Mouse (Mus musculus): ENCODE data around the gene Hmgb1.

DNA sequence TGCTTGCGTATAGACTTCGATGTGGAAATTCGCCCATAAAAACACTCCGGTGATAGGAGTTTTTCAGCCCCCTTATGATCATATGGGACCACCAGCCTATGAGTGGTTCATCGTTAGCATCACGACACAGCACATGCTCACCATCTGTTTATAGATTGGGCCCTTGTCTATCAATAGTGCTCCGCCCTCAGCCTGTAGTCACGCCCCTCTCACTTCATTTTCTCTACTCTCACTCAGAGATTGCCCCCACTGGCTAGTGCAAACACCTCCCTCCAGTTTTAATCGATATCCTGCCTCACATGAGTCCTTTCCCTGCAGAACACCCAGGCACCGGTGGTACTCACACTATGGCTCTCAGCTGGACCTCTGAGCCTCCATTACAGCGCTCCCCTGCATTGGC is 88.0 kb downstream of the Hmgb1 start:
- TF ChIP-seq POLR2A (IDR thresholded peaks at IDR 0.05; ENCODE audit: low read depth, low read length) (no peak), CTCF (IDR thresholded peaks at IDR 0.05; ENCODE audit: borderline replicate concordance, insufficient read depth, low read length) (no peak)
